Mouse (Mus musculus) spleen, adult 2 months (tissue): ENCODE measurements around the gene BC049715. TPM values are rescaled to one million over a fixed set of nuclear protein-coding genes. Genes with fewer than 3 reads are reported as not detected.

Experiments
- DNase-seq, 2 experiments: peaks; one replicate each; pipeline versions ENCODE4 v3.0.0 to v3.0.0-alpha.2; 2012 to 2021; ENCODE audit warnings: low spot score in 2 of 2, low read depth in 1 of 2
- H3K27ac ChIP-seq: fragments of 200-500 bp; 2 replicates; pipeline ENCODE4 v1.5.1; 2012; ENCODE audit warnings: low read length, inconsistent platforms; ENCODE audit not compliant: insufficient read depth
- H3K27me3 ChIP-seq: fragments of 200-500 bp; 2 replicates; pipeline ENCODE4 v1.6.1; 2012; ENCODE audit warnings: mild to moderate bottlenecking, moderate library complexity, low read length, inconsistent platforms; ENCODE audit not compliant: control insufficient read depth, insufficient read depth
- H3K36me3 ChIP-seq: fragments of 200-500 bp; 2 replicates; pipeline ENCODE4 v1.6.1; 2012; ENCODE audit warnings: mild to moderate bottlenecking, low read length, inconsistent platforms; ENCODE audit not compliant: control insufficient read depth, insufficient read depth
- H3K4me1 ChIP-seq: fragments of 200-500 bp; 2 replicates; pipeline ENCODE4 v1.6.1; 2011; ENCODE audit warnings: inconsistent platforms; ENCODE audit not compliant: control insufficient read depth, insufficient read depth, insufficient read length
- H3K4me3 ChIP-seq: fragments of 200-500 bp; 2 replicates; pipeline ENCODE4 v1.5.1; 2011; ENCODE audit warnings: mild to moderate bottlenecking, inconsistent platforms; ENCODE audit not compliant: insufficient read depth, insufficient read length; ENCODE audit errors: extremely low read depth
- CTCF ChIP-seq: fragments of 200-500 bp; IDR thresholded peaks from 2 replicates; pipeline ENCODE4 v1.5.1; 2011; ENCODE audit warnings: mild to moderate bottlenecking, inconsistent platforms; ENCODE audit not compliant: insufficient read depth, insufficient read length, insufficient replicate concordance; ENCODE audit errors: extremely low read depth
- POLR2A ChIP-seq: fragments of 200-500 bp; IDR thresholded peaks from 2 replicates; pipeline ENCODE4 v1.6.1; 2011; ENCODE audit warnings: low read depth, low read length, inconsistent platforms
- WGBS: fragments of 180-500 bp; shearing (Covaris S2); methylation state at CpG from one replicate; pipeline ENCODE4 v1.1.7; 2018; 5-methylcytosine and 5-hydroxymethylcytosine counted together
- polyA plus RNA-seq: library from polyadenylated mRNA; depleted of rRNA; stranded (reverse); fragments of >200 nt; gene quantifications from 2 replicates; pipeline ENCODE4 v1.2.3, GENCODE M21; 2012

BC049715 gene
- polyA plus RNA-seq, 1 experiment: 0.72 TPM

DNA sequence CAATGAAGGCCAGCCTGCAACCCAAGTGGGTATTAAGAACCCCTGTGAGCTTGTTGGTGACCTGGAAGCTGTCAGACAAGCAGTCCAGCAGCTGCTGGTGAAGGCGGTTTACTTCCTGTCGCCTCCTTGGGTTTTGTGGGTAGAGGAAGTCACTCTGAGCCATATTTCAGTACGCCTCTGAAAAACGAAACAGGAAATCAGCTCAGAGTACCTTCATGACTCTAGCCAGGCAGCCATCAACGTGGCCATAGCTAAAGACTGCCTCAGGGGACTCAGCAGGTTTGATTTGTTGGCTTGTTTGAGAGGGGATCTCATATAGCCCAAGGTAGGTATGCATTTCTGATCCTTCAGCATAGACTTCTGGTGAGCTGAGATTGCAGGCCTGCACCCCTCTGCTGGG is 4.3 kb downstream of the BC049715 start:
- Histone ChIP-seq H3K27me3 (no peaks in the 10 kb centered on the region), H3K27ac (peak overlapping the region; percentile 19; the same call in 1 of the 2 replicates), H3K4me1 (no peaks in the 10 kb centered on the region; the same call in 1 of the 2 replicates), H3K36me3 (no peaks in the 10 kb centered on the region), H3K4me3 (no peak overlapping the region)
- 9% methylated on average over 5 of the region's 5 CpGs for WGBS
- TF ChIP-seq POLR2A (no peak), CTCF (no peak)
- DNase-seq: peak in 1 of 2 experiments; percentile 49

GRCm38 (mm10) chr6:136835352-136835751 is 7.9 kb downstream of the BC049715 start, which contains the start of gene Smco3:
Gene Smco3, minus strand, starts transcription at chr6:136835452.
- no peak within 1 kb of the TSS for H3K4me3 ChIP-seq
- TF ChIP-seq CTCF (no peak), POLR2A (no peak)
- no peaks in the 10 kb centered on the region for H3K4me1 ChIP-seq
- H3K36me3 ChIP-seq: no peaks in the 10 kb centered on the region
- DNase-seq: no peak
- H3K27ac ChIP-seq: no peak within 1 kb of the TSS
- no peaks in the 10 kb centered on the region for H3K27me3 ChIP-seq
- WGBS: 80% methylated on average over 4 of the region's 4 CpGs

GRCm38 (mm10) chr6:136837323-136837722 is 9.9 kb downstream of the BC049715 start:
- no peaks in the 10 kb centered on the region for H3K36me3 ChIP-seq
- no peak for DNase-seq
- no peaks in the 10 kb centered on the region for H3K27me3 ChIP-seq
- TF ChIP-seq POLR2A: no peak
- TF ChIP-seq CTCF: no peak
- H3K4me1 ChIP-seq: no peaks in the 10 kb centered on the region
- no peak overlapping the region for H3K27ac ChIP-seq
- 89% methylated on average over 3 of the region's 3 CpGs for WGBS
- no peak overlapping the region for H3K4me3 ChIP-seq

- Histone ChIP-seq H3K27ac (no peak overlapping the region), H3K27me3 (no peaks in the 10 kb centered on the region), H3K36me3 (no peaks in the 10 kb centered on the region), H3K4me1 (no peaks in the 10 kb centered on the region), H3K4me3 (no peak overlapping the region)
- TF ChIP-seq POLR2A: no peak
- no peak for TF ChIP-seq CTCF
- DNase-seq: no peak
- 94% methylated on average over 2 of the region's 2 CpGs for WGBS
These were observed 17.5 kb downstream of the BC049715 start for GRCm38 (mm10) chr6:136844903-136845302.

DNA sequence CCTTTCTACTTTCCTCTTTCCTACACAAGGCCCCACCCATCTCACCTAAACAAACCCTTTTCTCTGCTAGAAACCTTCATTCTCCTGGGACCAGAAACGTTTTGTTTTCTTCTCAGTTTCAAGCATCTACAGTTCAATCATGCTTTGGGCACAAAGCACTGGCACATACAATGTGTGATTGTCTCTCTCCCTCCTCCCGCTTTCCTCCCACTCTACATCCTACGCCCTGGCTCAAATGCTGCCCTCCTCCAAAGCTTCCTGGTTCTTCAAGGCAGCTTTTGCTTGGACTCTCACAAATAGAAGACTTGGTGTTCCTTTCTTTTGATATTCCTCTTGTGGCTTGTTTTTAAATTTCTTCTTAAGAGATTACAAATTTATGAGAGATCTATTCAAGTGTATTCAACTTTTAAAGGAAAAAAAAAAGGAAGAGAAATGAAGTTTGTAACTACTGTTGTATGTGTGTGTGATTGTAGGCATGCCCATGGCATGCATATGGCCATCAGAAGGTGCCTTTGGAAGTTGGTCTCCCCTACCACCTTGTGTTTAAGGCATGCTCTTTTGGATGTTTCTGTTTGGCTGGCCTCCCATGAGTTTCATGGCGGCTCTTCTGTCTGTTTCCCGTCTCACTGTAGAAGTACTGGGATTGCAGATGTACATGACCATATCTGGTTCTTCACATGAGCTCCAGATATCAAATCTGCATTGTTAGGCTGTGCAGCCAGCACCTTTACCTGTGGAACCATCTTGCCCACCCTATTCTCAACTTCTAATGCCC is 18.5 kb downstream of the BC049715 start:
- no peak overlapping the region for H3K4me3 ChIP-seq
- TF ChIP-seq CTCF: no peak
- TF ChIP-seq POLR2A: no peak
- no peak for DNase-seq
- 0 out of 2 replicates have a peak, but pooled peaks cover 5% of the 10 kb centered on the region for H3K4me1 ChIP-seq
- H3K27me3 ChIP-seq: no peaks in the 10 kb centered on the region
- H3K27ac ChIP-seq: no peak overlapping the region
- no peaks in the 10 kb centered on the region for H3K36me3 ChIP-seq
- 85% methylated on average over 5 of the region's 5 CpGs for WGBS

DNA sequence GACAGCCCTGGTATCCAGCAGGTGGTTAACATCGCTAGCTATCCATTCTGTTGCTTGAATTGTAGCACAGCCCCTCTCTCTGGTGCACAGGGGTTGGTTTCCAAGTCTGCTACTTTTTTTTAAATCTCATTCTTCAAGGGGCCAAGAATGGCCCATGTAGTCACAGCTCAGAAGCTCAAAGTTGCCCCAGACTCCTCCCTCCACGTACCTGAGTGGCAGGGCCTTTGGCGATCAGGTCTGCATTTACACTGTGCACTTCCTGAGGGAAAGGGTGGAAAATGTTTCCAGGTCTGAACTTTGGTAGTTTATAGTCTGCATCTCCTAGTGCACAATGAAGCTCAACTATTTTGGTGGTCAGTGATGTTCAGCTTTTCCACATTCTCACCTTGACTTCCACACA is 19.8 kb downstream of the BC049715 start:
- Histone ChIP-seq H3K27me3 (no peaks in the 10 kb centered on the region), H3K36me3 (no peaks in the 10 kb centered on the region)
- no peak for TF ChIP-seq POLR2A
- no peak for TF ChIP-seq CTCF

DNA sequence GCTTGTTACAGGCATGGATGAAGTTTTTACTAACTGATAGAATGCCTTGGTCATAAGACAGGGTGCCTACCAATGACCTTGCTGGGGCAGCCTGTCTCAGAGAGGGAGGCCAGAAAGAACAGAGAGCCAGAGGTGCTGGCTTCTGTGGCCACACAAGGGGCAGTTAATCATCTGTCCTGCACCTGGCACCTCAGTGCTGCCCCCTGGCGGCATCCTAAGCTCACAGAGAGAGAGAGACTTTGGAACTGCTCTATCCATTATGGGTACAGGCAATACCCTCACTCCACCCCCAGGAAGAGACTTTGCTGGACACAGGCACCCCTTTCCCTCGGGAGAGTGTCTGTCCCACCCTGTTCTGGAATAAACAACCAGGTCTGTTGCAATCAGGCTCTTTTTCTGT is 20.4 kb downstream of the BC049715 start:
- Histone ChIP-seq H3K27me3 (no peaks in the 10 kb centered on the region), H3K27ac (no peak overlapping the region), H3K4me1 (peaks cover 8% of the 10 kb centered on the region; the same call in 1 of the 2 replicates), H3K4me3 (no peak overlapping the region), H3K36me3 (no peaks in the 10 kb centered on the region)
- peak in 1 of 2 experiments; percentile 61 for DNase-seq
- TF ChIP-seq CTCF (peak; percentile 61; the same call in 1 of the 2 replicates), POLR2A (no peak)
- WGBS: 17% methylated on average over 2 of the region's 2 CpGs

More for the DNA sequence above, 19.8 kb downstream of the BC049715 start:
- no peak overlapping the region for H3K4me3 ChIP-seq
- no peak for DNase-seq
- H3K27ac ChIP-seq: no peak overlapping the region
- H3K4me1 ChIP-seq: 0 out of 2 replicates have a peak, but pooled peaks cover 5% of the 10 kb centered on the region
- 96% methylated on average over 3 of the region's 3 CpGs for WGBS
